9 mouse cellular contexts compared by ENCODE assay signal in genomic region chr2:91986071-91986470, GRCm38 (mm10). TPM values are rescaled to one million over a fixed set of nuclear protein-coding genes. Genes with fewer than 3 reads are reported as not detected.
DNase-seq lines count a peak whose midpoint lies in the region; ATAC-seq lines count a peak whose summit lies in the region.
"Had no signal": no experiment of that assay in that cellular context is flagged by ENCODE, and none has a peak within 500 bp of the region (broad histone marks: within the 10 kb centered on the region; RNA-seq: fewer than 3 reads in every experiment).

No protein-coding gene starts in this region.

- peaks cover 2% of the 10 kb centered on the region; the same call in 1 of the 2 replicates for H3K9me3 ChIP-seq in kidney, embryonic 14.5 days (ENCODE audit: control insufficient read depth, low read length)

- no peak overlapping the region for H3K4me3 ChIP-seq in kidney, embryonic 14.5 days (ENCODE audit: low read length)

- H3K4me1 ChIP-seq in kidney, embryonic 14.5 days (ENCODE audit: control insufficient read depth, insufficient read depth, low read length): peaks cover 12% of the 10 kb centered on the region

- no peak overlapping the region for H3K9ac ChIP-seq in kidney, embryonic 14.5 days (ENCODE audit: low read depth, low read length)

- H3K36me3 ChIP-seq in kidney, embryonic 14.5 days (ENCODE audit: control insufficient read depth, insufficient read depth, low read length): peaks cover 7% of the 10 kb centered on the region

- no peaks in the 10 kb centered on the region for H3K27me3 ChIP-seq in kidney, embryonic 14.5 days (ENCODE audit: control insufficient read depth, insufficient read depth, low read length)

- H3K27ac ChIP-seq in kidney, embryonic 14.5 days (ENCODE audit: low read depth, low read length): no peak overlapping the region

- DNase-seq in kidney, adult 18-20 months: no peak
- DNase-seq in brain, adult 2 months (ENCODE audit: low read depth, low spot score): peak; percentile 67
- DNase-seq in lung, postnatal 10 days: peak; percentile 62
- DNase-seq in thymus, postnatal 25 days: peak; percentile 52
- DNase-seq in right cerebral cortex, postnatal 10 days (ENCODE audit: low spot score in 2 of 2): no peak
- DNase-seq in gastrocnemius, postnatal 36 days: no peak

- intact Hi-C loops in gastrocnemius, postnatal 36 days (cut with DNase I): loop anchor here (2.0 to 10.0 kb wide), 2 partner anchors 41 to 199 kb away; partner anchors contain the start of gene Gm9821

- WGBS in kidney, embryonic 14.5 days: 15% methylated on average over 5 of the region's 5 CpGs

- no peak overlapping the region for H3K4me2 ChIP-seq in kidney, embryonic 14.5 days (replicated peaks; ENCODE audit: low read depth, low read length)

- 0 out of 2 replicates have a peak, but pooled peaks have one; percentile 7 for ATAC-seq in kidney, embryonic 14.5 days (ENCODE audit: low FRiP score, low TSS enrichment)
- ATAC-seq in granulocyte monocyte progenitor cell, adult 5-6 weeks (replicated peaks; ENCODE audit: poor library complexity, severe bottlenecking): peak; percentile 43; the same call in 1 of the 2 replicates

RNA-seq across cellular contexts. Expression of gene Dgkz, which starts 10.4 kb away (rescaled TPM):
- 35.6 and 57.5 TPM in 2 replicates for polyA plus RNA-seq in kidney, embryonic 14.5 days (2014; fragmentation: Nextera tagmentation; extraction: Ambion mirVana)
- total RNA-seq in granulocyte monocyte progenitor cell, adult 5-6 weeks (2014; fragmentation: Nextera tagmentation): 115 and 135 TPM in 2 replicates
- 75.7 and 89.4 TPM in 2 replicates for total RNA-seq in granulocyte monocyte progenitor cell, adult 5-6 weeks (2017)
- 10 to 100 TPM; 28.1 to 35.5 TPM for total RNA-seq in gastrocnemius, postnatal 36 days (2021)

RNA-seq across cellular contexts. Expression of gene Creb3l1, which starts 38.2 kb away (rescaled TPM):
- polyA plus RNA-seq in kidney, embryonic 14.5 days (2014; fragmentation: Nextera tagmentation; extraction: Ambion mirVana): 11.1 and 15.0 TPM in 2 replicates
- 1.1 and 2.2 TPM in 2 replicates for total RNA-seq in granulocyte monocyte progenitor cell, adult 5-6 weeks (2014; fragmentation: Nextera tagmentation)
- total RNA-seq in granulocyte monocyte progenitor cell, adult 5-6 weeks (2017): 0.69 TPM in 1 of 2 replicates, not detected in the other
- total RNA-seq in gastrocnemius, postnatal 36 days (2021): 1 to 10 TPM; 3.9 to 5.7 TPM

RNA-seq across cellular contexts. Expression of gene Gm9821, which starts 40.6 kb away (rescaled TPM):
- 0.31 and 0.49 TPM in 2 replicates for polyA plus RNA-seq in kidney, embryonic 14.5 days (2014; fragmentation: Nextera tagmentation; extraction: Ambion mirVana)
- total RNA-seq in granulocyte monocyte progenitor cell, adult 5-6 weeks (2014; fragmentation: Nextera tagmentation): not detected in 2 replicates
- 0.21 TPM in 1 of 2 replicates, not detected in the other for total RNA-seq in granulocyte monocyte progenitor cell, adult 5-6 weeks (2017)
- not detected for total RNA-seq in gastrocnemius, postnatal 36 days (2021)
- total RNA-seq: left cerebral cortex, postnatal 14 days had no signal

RNA-seq across cellular contexts. Expression of gene Mdk, which starts 54.0 kb away (rescaled TPM):
- polyA plus RNA-seq in kidney, embryonic 14.5 days (2014; fragmentation: Nextera tagmentation; extraction: Ambion mirVana): 1,361 and 1,922 TPM in 2 replicates
- 1.3 and 4.1 TPM in 2 replicates for total RNA-seq in granulocyte monocyte progenitor cell, adult 5-6 weeks (2014; fragmentation: Nextera tagmentation)
- not detected in 2 replicates for total RNA-seq in granulocyte monocyte progenitor cell, adult 5-6 weeks (2017)
- total RNA-seq in gastrocnemius, postnatal 36 days (2021): 1 to 10 TPM; 1.4 to 4.3 TPM

RNA-seq across cellular contexts. Expression of gene Chrm4, which starts 59.0 kb away (rescaled TPM):
- not detected in 2 replicates for polyA plus RNA-seq in kidney, embryonic 14.5 days (2014; fragmentation: Nextera tagmentation; extraction: Ambion mirVana)
- not detected in 2 replicates for total RNA-seq in granulocyte monocyte progenitor cell, adult 5-6 weeks (2014; fragmentation: Nextera tagmentation)
- 0.26 TPM in 1 of 2 replicates, not detected in the other for total RNA-seq in granulocyte monocyte progenitor cell, adult 5-6 weeks (2017)
- total RNA-seq in gastrocnemius, postnatal 36 days (2021): not detected

Comparison
In these comparisons a context has a peak if more than half of its experiments do, and no peak if none do; other contexts are left out.
1. DNase-seq: peak in brain, adult 2 months (single experiment), lung, postnatal 10 days (single experiment) and thymus, postnatal 25 days (single experiment); none in kidney, adult 18-20 months (single experiment), right cerebral cortex, postnatal 10 days (0 of 2) and gastrocnemius, postnatal 36 days (0 of 2).